Mouse (Mus musculus) hindbrain, embryonic 10.5 days (tissue): ENCODE results near the gene Ppan. TPM values are rescaled to one million over a fixed set of nuclear protein-coding genes. Genes with fewer than 3 reads are reported as not detected.

Source experiments
- DNase-seq: peaks from one replicate; pipeline ENCODE4 v3.0.0-alpha.2; 2017; ENCODE audit warnings: low spot score
- H3K27ac ChIP-seq: fragments of 300-500 bp; sonication (generic); 2 replicates; pipeline ENCODE4 v1.5.1; 2016; ENCODE audit warnings: mild to moderate bottlenecking, moderate library complexity
- H3K27me3 ChIP-seq: fragments of 300-500 bp; sonication (generic); 2 replicates; pipeline ENCODE4 v1.6.1; 2016; ENCODE audit warnings: mild to moderate bottlenecking; ENCODE audit not compliant: poor library complexity, insufficient read depth, severe bottlenecking
- H3K36me3 ChIP-seq: fragments of 300-500 bp; sonication (generic); 2 replicates; pipeline ENCODE4 v1.6.1; 2016; ENCODE audit warnings: mild to moderate bottlenecking, moderate library complexity
- H3K4me1 ChIP-seq: fragments of 300-500 bp; sonication (generic); replicated peaks from 2 replicates; pipeline ENCODE4 v1.6.1; 2016; ENCODE audit warnings: mild to moderate bottlenecking
- H3K4me3 ChIP-seq: fragments of 300-500 bp; sonication (generic); 2 replicates; pipeline ENCODE4 v1.5.1; 2016; ENCODE audit warnings: mild to moderate bottlenecking, moderate library complexity
- H3K9me3 ChIP-seq: fragments of 300-500 bp; sonication (generic); 2 replicates; pipeline ENCODE4 v1.6.1; 2016; ENCODE audit warnings: mild to moderate bottlenecking, moderate library complexity
- WGBS: fragments of 180-500 bp; shearing (Covaris S2); methylation state at CpG from one replicate; pipeline ENCODE4 v1.1.7; 2016; 5-methylcytosine and 5-hydroxymethylcytosine counted together
- polyA plus RNA-seq: library from polyadenylated mRNA; unstranded; fragments of >200 nt; fragmentation: Nextera tagmentation; extraction: Ambion mirVana; gene quantifications from 2 replicates; pipeline ENCODE4 v1.2.1, GENCODE M21; 2016

Gene Ppan
- polyA plus RNA-seq, 1 experiment from 2014 or later = 80.1 TPM

- Histone ChIP-seq H3K4me1 (peaks cover 15% of the 10 kb centered on the region), H3K27me3 (no peaks in the 10 kb centered on the region), H3K27ac (peak overlapping the region; percentile 94), H3K36me3 (peaks cover 43% of the 10 kb centered on the region), H3K9me3 (0 out of 2 replicates have a peak, but pooled peaks cover 6% of the 10 kb centered on the region), H3K4me3 (peak overlapping the region; percentile 98)
- under 1% methylated on average over 30 of the region's 30 CpGs for WGBS
- no peak for DNase-seq
Measured at GRCm38 (mm10) chr9:20888386-20888765, 401 bp downstream of the Ppan start.

GRCm38 (mm10) chr9:20889185-20890141 lies 1.5 kb downstream of the Ppan start:
- Histone ChIP-seq H3K36me3 (peaks cover 54% of the 10 kb centered on the region), H3K9me3 (0 out of 2 replicates have a peak, but pooled peaks cover 5% of the 10 kb centered on the region), H3K27me3 (no peaks in the 10 kb centered on the region), H3K4me1 (peaks cover 15% of the 10 kb centered on the region), H3K27ac (no peak overlapping the region), H3K4me3 (peak overlapping the region; percentile 98)
- DNase-seq = no peak
- WGBS = 88% methylated on average over 29 of the region's 29 CpGs

- 94% methylated on average over 5 of the region's 5 CpGs for WGBS
- Histone ChIP-seq H3K27ac (no peak overlapping the region), H3K4me3 (peak overlapping the region; percentile 11), H3K27me3 (no peaks in the 10 kb centered on the region), H3K4me1 (peaks cover 15% of the 10 kb centered on the region), H3K36me3 (peaks cover 63% of the 10 kb centered on the region), H3K9me3 (no peaks in the 10 kb centered on the region)
- DNase-seq = no peak
Measured at GRCm38 (mm10) chr9:20890411-20890810, 2.4 kb downstream of the Ppan start.

- Histone ChIP-seq H3K4me3 (no peak overlapping the region), H3K9me3 (no peaks in the 10 kb centered on the region), H3K27ac (no peak overlapping the region), H3K27me3 (no peaks in the 10 kb centered on the region), H3K36me3 (peaks cover 74% of the 10 kb centered on the region), H3K4me1 (peaks cover 15% of the 10 kb centered on the region)
- WGBS = 86% methylated on average over 26 of the region's 26 CpGs
- no peak for DNase-seq
Measured at GRCm38 (mm10) chr9:20891339-20892103, 3.5 kb downstream of the Ppan start.

GRCm38 (mm10) chr9:20892104-20892653 lies 4.2 kb downstream of the Ppan start:
- WGBS = 78% methylated on average over 5 of the region's 5 CpGs
- DNase-seq = no peak
- Histone ChIP-seq H3K4me1 (peaks cover 21% of the 10 kb centered on the region), H3K36me3 (peaks cover 81% of the 10 kb centered on the region), H3K27me3 (no peaks in the 10 kb centered on the region), H3K4me3 (no peak overlapping the region), H3K27ac (no peak overlapping the region), H3K9me3 (no peaks in the 10 kb centered on the region)

- no peak overlapping the region for H3K4me3 ChIP-seq
- no peaks in the 10 kb centered on the region for H3K27me3 ChIP-seq
- no peak overlapping the region for H3K27ac ChIP-seq
- WGBS = 72% methylated on average over 5 of the region's 5 CpGs
- DNase-seq = no peak
- peaks cover 82% of the 10 kb centered on the region for H3K36me3 ChIP-seq
- no peaks in the 10 kb centered on the region for H3K9me3 ChIP-seq
- peaks cover 30% of the 10 kb centered on the region for H3K4me1 ChIP-seq
Measured at GRCm38 (mm10) chr9:20893069-20893468, 5.1 kb downstream of the Ppan start.

GRCm38 (mm10) chr9:20893590-20894343 lies 5.8 kb downstream of the Ppan start:
- H3K4me1 ChIP-seq = peaks cover 26% of the 10 kb centered on the region
- no peak for DNase-seq
- 91% methylated on average over 13 of the region's 13 CpGs for WGBS
- no peak overlapping the region for H3K4me3 ChIP-seq
- no peak overlapping the region for H3K27ac ChIP-seq
- H3K36me3 ChIP-seq = peaks cover 82% of the 10 kb centered on the region
- no peaks in the 10 kb centered on the region for H3K27me3 ChIP-seq
- H3K9me3 ChIP-seq = no peaks in the 10 kb centered on the region

- 92% methylated on average over 15 of the region's 15 CpGs for WGBS
- Histone ChIP-seq H3K9me3 (no peaks in the 10 kb centered on the region), H3K27ac (no peak overlapping the region), H3K27me3 (no peaks in the 10 kb centered on the region), H3K4me3 (no peak overlapping the region), H3K36me3 (peaks cover 77% of the 10 kb centered on the region), H3K4me1 (peaks cover 22% of the 10 kb centered on the region)
- no peak for DNase-seq
Measured at GRCm38 (mm10) chr9:20894629-20895028, 6.7 kb downstream of the Ppan start.

- Histone ChIP-seq H3K4me3 (no peak overlapping the region), H3K27me3 (no peaks in the 10 kb centered on the region), H3K27ac (no peak overlapping the region), H3K9me3 (no peaks in the 10 kb centered on the region), H3K4me1 (peaks cover 20% of the 10 kb centered on the region), H3K36me3 (peaks cover 69% of the 10 kb centered on the region)
- DNase-seq = no peak
- WGBS = 96% methylated on average over 9 of the region's 9 CpGs
Measured at GRCm38 (mm10) chr9:20895382-20895781, 7.4 kb downstream of the Ppan start.

GRCm38 (mm10) chr9:20897736-20898510 lies 9.9 kb downstream of the Ppan start:
- Histone ChIP-seq H3K9me3 (no peaks in the 10 kb centered on the region), H3K27ac (peak overlapping the region; percentile 94), H3K36me3 (peaks cover 44% of the 10 kb centered on the region), H3K4me3 (peak overlapping the region; percentile 92), H3K27me3 (no peaks in the 10 kb centered on the region), H3K4me1 (peaks cover 25% of the 10 kb centered on the region)
- DNase-seq = no peak
- whole genome bisulfite sequencing = 5% methylated on average over 39 of the region's 39 CpGs

GRCm38 (mm10) chr9:20898511-20899073 lies 10.6 kb downstream of the Ppan start, which contains the start of gene Eif3g:
Gene Eif3g, minus strand, starts transcription at chr9:20898623.
- H3K27me3 ChIP-seq = no peaks in the 10 kb centered on the region
- DNase-seq = peak; percentile 86
- H3K4me1 ChIP-seq = peaks cover 25% of the 10 kb centered on the region
- peaks cover 40% of the 10 kb centered on the region for H3K36me3 ChIP-seq
- 6% methylated on average over 34 of the region's 34 CpGs for WGBS
- H3K27ac ChIP-seq = peak within 1 kb of the TSS; percentile 94
- peak within 1 kb of the TSS; percentile 92 for H3K4me3 ChIP-seq
- no peaks in the 10 kb centered on the region for H3K9me3 ChIP-seq
